Mouse (Mus musculus): ENCODE measurements at regions not wholly inside any gene's neighbourhood (a gene's known extent, or its start where the extent isn't known, plus 50 kb on each side); places are given as distances from the start of the nearest gene placed in this dataset.

DNA sequence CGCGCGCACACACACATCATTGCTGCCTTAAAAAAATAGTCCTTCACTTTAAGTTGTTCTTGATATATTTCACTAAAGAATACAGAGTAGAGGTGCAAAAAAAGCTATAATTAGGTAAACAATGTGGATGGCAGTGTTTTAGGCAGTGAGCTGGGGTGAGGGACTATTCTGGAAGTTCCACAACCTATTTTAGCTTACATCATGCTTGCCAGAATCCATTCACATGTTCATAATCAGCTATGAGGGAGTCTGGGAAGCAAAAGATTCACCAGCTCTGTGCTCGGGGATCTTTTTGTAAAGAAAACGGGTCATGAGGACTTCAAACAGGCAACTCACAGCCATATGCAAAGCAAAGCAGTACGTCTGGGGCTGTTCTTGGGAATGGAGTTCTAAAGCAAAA, 242.3 kb downstream of the Cog6 start:
- WGBS: 88% methylated on average over 6 of the region's 6 CpGs
- DNase-seq (ENCODE audit: low read depth, low spot score): no peak

- WGBS: 67% methylated on average over 10 of the region's 10 CpGs
- no peak for DNase-seq (ENCODE audit: low read depth, low spot score)
Observed at GRCm38 (mm10) chr3:52767276-52767675, 249.8 kb downstream of the Cog6 start.

- no peak for DNase-seq (ENCODE audit: low read depth, low spot score)
- WGBS: 80% methylated on average over 5 of the region's 5 CpGs
Observed at GRCm38 (mm10) chr3:52766841-52767240, 250.2 kb downstream of the Cog6 start.

- no peak for DNase-seq (ENCODE audit: low read depth, low spot score)
- WGBS: 79% methylated on average over 4 of the region's 4 CpGs
Observed at GRCm38 (mm10) chr3:52764166-52764565, 252.9 kb downstream of the Cog6 start.

- WGBS: 83% methylated on average over 5 of the region's 5 CpGs
- DNase-seq (ENCODE audit: low read depth, low spot score): no peak
Observed at GRCm38 (mm10) chr3:52763660-52764059, 253.4 kb downstream of the Cog6 start.

GRCm38 (mm10) chr3:52762549-52762948, 254.5 kb downstream of the Cog6 start:
- DNase-seq (ENCODE audit: low read depth, low spot score): no peak
- WGBS: 72% methylated on average over 6 of the region's 6 CpGs

- 91% methylated on average over 11 of the region's 11 CpGs for WGBS
- no peak for DNase-seq (ENCODE audit: low read depth, low spot score)
Observed at GRCm38 (mm10) chr3:52759846-52760245, 257.2 kb downstream of the Cog6 start.

- DNase-seq (ENCODE audit: low read depth, low spot score): peak; percentile 40
- WGBS: 8% methylated on average over 2 of the region's 2 CpGs
Observed at GRCm38 (mm10) chr3:52758561-52758960, 258.5 kb downstream of the Cog6 start.

DNA sequence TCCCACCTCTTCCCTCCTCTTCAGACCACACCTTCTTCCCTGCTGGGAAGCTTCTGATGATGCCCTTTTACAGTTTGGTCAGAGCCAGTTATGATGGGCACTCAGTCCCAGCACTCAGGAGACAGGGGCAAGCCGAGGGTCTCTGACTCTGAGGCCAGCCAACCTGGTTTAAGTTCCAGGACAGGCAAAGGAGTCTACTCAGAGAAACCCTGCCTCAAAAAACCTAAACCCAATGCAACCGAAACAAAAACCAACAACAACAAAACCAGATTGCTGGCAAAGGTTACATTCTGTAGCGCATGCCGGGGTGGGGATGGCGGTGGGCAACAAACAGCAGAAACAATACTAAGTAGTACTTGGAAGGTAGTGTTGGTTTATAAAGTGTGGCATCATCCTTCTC, 260.2 kb downstream of the Cog6 start:
- DNase-seq (ENCODE audit: low read depth, low spot score): no peak
- 91% methylated on average over 5 of the region's 5 CpGs for WGBS

DNA sequence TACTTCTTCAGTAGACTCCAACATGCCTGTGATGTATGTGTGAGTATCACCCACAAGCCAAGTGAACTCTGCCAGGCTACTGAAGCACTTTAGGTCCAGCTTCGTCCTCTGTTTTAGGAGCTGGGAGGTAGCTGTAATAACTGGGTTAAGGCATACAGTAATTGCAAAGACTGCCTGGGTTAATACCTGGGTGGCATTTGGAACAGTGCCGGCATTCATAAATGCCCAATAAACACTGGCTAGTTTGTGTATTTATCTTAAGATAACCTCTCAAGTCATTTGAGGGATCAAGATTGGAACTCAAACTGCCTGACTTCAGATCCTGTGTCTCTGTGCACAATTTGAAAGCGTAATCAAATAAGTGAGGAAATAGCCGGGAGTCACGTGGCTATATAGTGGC, 261.0 kb downstream of the Cog6 start:
- 25% methylated on average over 5 of the region's 5 CpGs for whole genome bisulfite sequencing
- peak; percentile 14 for DNase-seq (ENCODE audit: low read depth, low spot score)

DNA sequence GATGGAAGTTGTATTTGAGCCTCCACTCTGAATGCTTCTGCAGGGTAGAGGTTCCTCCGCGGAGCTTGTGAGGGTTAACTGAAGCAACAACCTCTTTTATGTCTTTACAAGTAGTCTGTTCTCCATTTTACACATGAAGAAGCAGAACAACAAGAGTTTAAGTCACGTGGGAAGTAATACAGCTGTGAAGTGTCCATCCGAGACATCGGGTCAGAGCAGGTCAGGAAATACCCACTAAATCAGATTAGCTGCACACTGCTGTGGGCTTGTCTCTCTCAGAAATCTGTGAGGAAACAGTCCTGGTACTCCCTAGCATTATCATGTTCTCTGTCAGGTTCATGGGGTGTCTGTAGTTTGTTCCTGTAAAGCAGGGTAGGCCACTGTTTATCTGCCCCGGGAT, 262.1 kb downstream of the Cog6 start:
- no peak for DNase-seq (ENCODE audit: low read depth, low spot score)
- 22% methylated on average over 6 of the region's 6 CpGs for WGBS

- whole genome bisulfite sequencing: 57% methylated on average over 4 of the region's 4 CpGs
- no peak for DNase-seq (ENCODE audit: low read depth, low spot score)
Observed at GRCm38 (mm10) chr3:52754401-52754800, 262.6 kb downstream of the Cog6 start.

DNA sequence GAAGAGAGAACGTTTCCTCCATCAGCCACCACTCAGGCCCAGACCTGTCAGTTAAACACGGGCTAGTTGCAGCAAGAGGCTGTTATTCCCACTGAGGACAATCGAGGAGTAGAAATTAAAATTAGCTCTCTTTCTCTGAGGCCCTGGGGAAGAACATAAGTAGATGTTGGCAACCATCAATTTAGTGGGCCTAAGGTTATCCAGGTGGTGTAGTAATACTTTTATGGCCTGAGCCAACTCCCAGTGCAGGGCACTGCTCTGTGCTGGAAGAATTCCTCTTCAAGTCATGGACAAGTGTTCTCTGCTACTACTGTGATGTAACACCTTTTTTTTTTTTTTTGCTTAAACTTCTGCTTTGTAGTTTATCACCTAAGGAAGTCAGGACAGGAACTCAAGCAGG, 270.1 kb downstream of the Cog6 start:
- WGBS: 45% methylated on average over 3 of the region's 3 CpGs
- DNase-seq (ENCODE audit: low read depth, low spot score): no peak

DNA sequence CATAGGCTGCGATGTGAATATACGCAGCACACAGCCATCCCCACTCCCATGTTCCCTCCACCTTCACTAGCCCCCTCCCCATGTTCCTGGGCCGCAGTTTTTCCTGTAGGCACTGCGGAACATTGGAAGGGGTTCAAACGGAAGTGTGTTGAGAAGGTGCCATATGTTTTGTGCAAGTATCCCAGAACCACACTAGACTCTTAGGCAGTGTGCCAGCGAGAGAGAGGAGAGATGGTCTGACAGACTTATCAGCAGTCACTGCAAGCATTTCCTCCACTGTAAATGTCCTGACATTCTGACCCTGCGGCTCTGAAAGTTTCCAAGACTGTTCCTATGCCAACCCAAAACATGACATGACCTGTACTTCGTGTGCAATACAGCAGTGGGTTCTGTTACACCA, 272.7 kb downstream of the Cog6 start:
- DNase-seq (ENCODE audit: low read depth, low spot score): no peak
- 76% methylated on average over 8 of the region's 8 CpGs for WGBS

DNA sequence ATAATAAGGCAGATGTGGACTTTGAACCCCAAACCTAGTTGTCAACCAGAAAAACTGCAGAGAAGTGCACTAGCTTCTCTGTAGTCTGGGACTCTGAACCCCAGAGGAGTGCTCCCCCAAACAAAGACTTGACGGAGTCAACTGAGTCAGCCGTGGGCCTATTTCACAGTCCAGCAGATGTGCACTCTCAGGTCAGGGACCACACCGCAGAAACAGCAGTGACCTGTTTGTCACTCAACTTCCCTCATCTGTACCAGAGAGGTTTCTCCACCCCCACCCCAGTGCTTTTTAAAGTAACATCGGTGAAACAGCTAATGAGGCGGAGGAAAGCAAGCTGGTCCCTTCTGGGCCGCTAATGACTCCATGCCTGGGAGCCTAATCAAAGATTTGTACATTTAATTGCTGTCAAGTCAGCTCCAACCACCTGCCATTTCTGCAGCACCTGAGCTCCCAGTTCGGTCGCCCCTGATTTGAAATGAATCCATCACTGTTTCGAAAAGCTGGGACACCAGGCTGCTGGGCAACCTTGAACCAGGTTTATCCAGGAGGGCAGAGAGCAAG, 276.5 kb downstream of the Cog6 start:
- WGBS: 78% methylated on average over 9 of the region's 9 CpGs
- DNase-seq (ENCODE audit: low read depth, low spot score): no peak

- DNase-seq (ENCODE audit: low read depth, low spot score): no peak
- 58% methylated on average over 4 of the region's 4 CpGs for WGBS
Observed at GRCm38 (mm10) chr3:52739526-52739925, 277.5 kb downstream of the Cog6 start.

DNA sequence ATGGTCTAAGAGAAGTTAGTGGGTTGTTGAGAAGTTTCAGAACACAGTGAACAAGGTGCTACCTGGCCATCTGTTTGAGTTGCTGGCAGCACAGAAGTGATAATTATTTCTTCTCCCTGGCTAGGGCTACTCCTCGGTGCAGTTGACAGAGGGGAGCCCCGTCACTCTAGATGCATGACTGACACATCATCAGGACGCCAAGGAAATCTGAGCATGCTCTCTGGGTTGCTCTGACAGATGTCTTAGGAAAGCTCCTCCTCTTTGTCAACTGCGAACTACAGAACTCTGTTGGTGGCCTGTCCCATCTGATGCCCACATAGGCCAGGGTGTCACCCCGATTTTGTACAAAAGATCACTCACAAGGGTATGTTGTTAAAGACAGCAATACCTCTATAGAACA, 278.7 kb downstream of the Cog6 start:
- DNase-seq (ENCODE audit: low read depth, low spot score): no peak
- 81% methylated on average over 5 of the region's 5 CpGs for WGBS

GRCm38 (mm10) chr3:52735939-52736338, 281.1 kb downstream of the Cog6 start:
- no peak for DNase-seq (ENCODE audit: low read depth, low spot score)
- WGBS: 91% methylated on average over 7 of the region's 7 CpGs

GRCm38 (mm10) chr3:52731941-52732340, 285.1 kb downstream of the Cog6 start:
- DNase-seq (ENCODE audit: low read depth, low spot score): no peak

- DNase-seq (ENCODE audit: low read depth, low spot score): no peak
- 63% methylated on average over 3 of the region's 3 CpGs for whole genome bisulfite sequencing
Observed at GRCm38 (mm10) chr3:52731491-52731890, 285.5 kb downstream of the Cog6 start.

DNA sequence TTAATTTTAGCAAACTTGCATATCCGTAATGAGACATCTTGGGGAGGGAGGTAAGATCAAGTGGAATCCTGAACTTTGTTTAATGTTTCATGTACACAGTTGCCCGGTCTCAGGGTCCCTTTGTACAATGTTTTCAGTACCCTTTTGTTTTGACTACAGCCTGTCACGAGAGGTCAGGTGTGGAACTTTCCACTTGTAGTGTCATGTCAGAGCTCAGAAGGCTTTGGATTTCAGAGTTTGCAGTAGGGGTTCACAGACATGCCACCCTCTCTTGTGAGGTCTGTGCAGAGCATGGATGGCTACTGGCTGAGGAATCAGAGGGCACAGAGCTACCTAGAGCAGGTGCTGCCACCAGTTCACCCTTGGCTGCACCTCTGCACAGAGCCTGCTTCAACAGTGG, 287.3 kb downstream of the Cog6 start:
- DNase-seq (ENCODE audit: low read depth, low spot score): no peak
- WGBS: 80% methylated on average over 3 of the region's 3 CpGs

DNA sequence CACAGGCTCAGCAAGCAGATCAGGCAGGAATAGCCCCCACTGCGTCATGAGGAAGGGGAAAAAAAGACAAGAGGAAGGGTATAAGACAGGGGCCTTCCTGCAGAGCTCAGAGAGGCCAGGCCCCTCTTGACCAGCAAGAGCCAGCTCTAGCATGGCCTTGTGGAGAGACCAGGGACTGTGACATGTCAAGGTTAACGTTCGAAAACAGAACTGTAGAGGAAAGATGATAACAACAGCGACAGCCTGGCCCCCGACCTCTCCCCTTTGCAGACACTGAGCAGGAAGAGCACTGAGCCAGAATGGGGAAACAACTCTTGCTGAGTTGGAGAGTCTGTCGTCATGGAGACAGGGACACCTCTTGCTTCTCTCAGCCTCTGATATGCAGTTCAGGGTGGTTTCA, 288.2 kb downstream of the Cog6 start:
- 77% methylated on average over 6 of the region's 6 CpGs for WGBS
- DNase-seq (ENCODE audit: low read depth, low spot score): no peak

Measured in large intestine, adult 2 months (tissue).